Mouse (Mus musculus) spleen, adult 2 months (tissue): ENCODE results near the gene Slc25a3.

Source experiments
- CTCF ChIP-seq: fragments of 200-500 bp; IDR thresholded peaks from 2 replicates; pipeline ENCODE4 v1.5.1; 2011; ENCODE audit warnings: mild to moderate bottlenecking, inconsistent platforms; ENCODE audit not compliant: insufficient read depth, insufficient read length, insufficient replicate concordance; ENCODE audit errors: extremely low read depth
- POLR2A ChIP-seq: fragments of 200-500 bp; IDR thresholded peaks from 2 replicates; pipeline ENCODE4 v1.6.1; 2011; ENCODE audit warnings: low read depth, low read length, inconsistent platforms

- peak; percentile 99 for TF ChIP-seq POLR2A
- no peak for TF ChIP-seq CTCF
Measured at GRCm38 (mm10) chr10:91123828-91124822, at the start of gene Slc25a3.
